Mouse (Mus musculus): ENCODE data around the gene Mgat4d. TPM values are rescaled to one million over a fixed set of nuclear protein-coding genes. Genes with fewer than 3 reads are reported as not detected.

Gene Mgat4d
- total RNA-seq, 2 experiments from 2014 or later = not detected

Other genes starting within 250 kb of the Mgat4d start
- gene Tbc1d9, start 183.1 kb upstream of the Mgat4d start, total RNA-seq (2021) = 10 to 100 TPM; 81.2 to 87.7 TPM
- gene Gm10645, start 182.3 kb upstream of the Mgat4d start, total RNA-seq (2021) = 1 to 10 TPM; 1.2 to 1.3 TPM
- gene Ucp1, start 58.1 kb upstream of the Mgat4d start, total RNA-seq (2021) = under 1 TPM in 1 of 2 experiments, not detected in 1; 0.21 TPM
- 10 to 100 TPM; 12.9 to 16.0 TPM for gene Elmod2, start 16.0 kb upstream of the Mgat4d start, total RNA-seq (2021)
- 10 to 100 TPM; 10.5 to 10.9 TPM for gene Clgn, start 41.4 kb downstream of the Mgat4d start, total RNA-seq (2021)
- gene Scoc, start 109.9 kb downstream of the Mgat4d start, total RNA-seq (2021) = 100 to 1,000 TPM; 233 TPM
- gene Olfr370, start 187.3 kb downstream of the Mgat4d start, total RNA-seq (2021) = not detected
- 100 to 1,000 TPM; 152 to 158 TPM for gene Ndufb7, start 218.2 kb downstream of the Mgat4d start, total RNA-seq (2021)